14 mouse cellular contexts compared by ENCODE assay signal in genomic region chr7:144038741-144039140, GRCm38 (mm10). TPM values are rescaled to one million over a fixed set of nuclear protein-coding genes. Genes with fewer than 3 reads are reported as not detected.
A peak's percentile ranks its signal among the peaks of the same experiment; 100 is the strongest.
DNase-seq lines count a peak whose midpoint lies in the region; ATAC-seq and TF ChIP-seq lines count a peak whose summit lies in the region.
"Had no signal": no experiment of that assay in that cellular context is flagged by ENCODE, and none has a peak within 500 bp of the region (broad histone marks: within the 10 kb centered on the region; RNA-seq: fewer than 3 reads in every experiment).

No protein-coding gene starts in this region.

- H3K36me3 ChIP-seq in forebrain, embryonic 10.5 days (replicated peaks), result no peaks in the 10 kb centered on the region
- H3K36me3 ChIP-seq in forebrain, embryonic 11.5 days (ENCODE audit: control insufficient read depth, insufficient read depth, low read length), result no peaks in the 10 kb centered on the region
- no peaks in the 10 kb centered on the region for H3K36me3 ChIP-seq in liver, postnatal 0 days (replicated peaks; ENCODE audit: insufficient read depth, low read length)
- no peaks in the 10 kb centered on the region for H3K36me3 ChIP-seq in liver, embryonic 11.5 days (ENCODE audit: control insufficient read depth, insufficient read depth, low read length)
- H3K36me3 ChIP-seq in forebrain, postnatal 0 days (ENCODE audit: insufficient read depth), result no peaks in the 10 kb centered on the region
- no peaks in the 10 kb centered on the region for H3K36me3 ChIP-seq in myocyte (ENCODE audit: control insufficient read depth, insufficient read depth)
- H3K36me3 ChIP-seq: G1E; heart, embryonic 10.5 days; kidney, embryonic 15.5 days; liver, embryonic 13.5 days had no signal

- TF ChIP-seq POLR2A in myocyte (IDR thresholded peaks at IDR 0.05; ENCODE audit: insufficient read length, low read depth), result no peak

- 76% methylated on average over 8 of the region's 8 CpGs for WGBS in forebrain, embryonic 10.5 days
- WGBS in forebrain, embryonic 11.5 days, result 72% methylated on average over 8 of the region's 8 CpGs
- WGBS in liver, postnatal 0 days (ENCODE audit: insufficient replicate concordance), result 72% methylated on average over 8 of the region's 8 CpGs
- 79% methylated on average over 8 of the region's 8 CpGs for WGBS in liver, embryonic 11.5 days
- WGBS in forebrain, postnatal 0 days, result 31% methylated on average over 8 of the region's 8 CpGs

- ATAC-seq in forebrain, embryonic 11.5 days (replicated peaks; ENCODE audit: low FRiP score), result no peak
- ATAC-seq in liver, postnatal 0 days, result no peak
- no peak for ATAC-seq in liver, embryonic 11.5 days (replicated peaks; ENCODE audit: low FRiP score)
- peak; percentile 60 for ATAC-seq in forebrain, postnatal 0 days

- H3K4me1 ChIP-seq in forebrain, embryonic 10.5 days, result peaks cover 15% of the 10 kb centered on the region
- no peaks in the 10 kb centered on the region for H3K4me1 ChIP-seq in forebrain, embryonic 11.5 days (replicated peaks; ENCODE audit: control insufficient read depth, insufficient read depth, low read length)
- peaks cover 18% of the 10 kb centered on the region for H3K4me1 ChIP-seq in liver, postnatal 0 days (ENCODE audit: insufficient read depth)
- no peaks in the 10 kb centered on the region for H3K4me1 ChIP-seq in liver, embryonic 11.5 days (replicated peaks; ENCODE audit: control insufficient read depth, insufficient read depth, low read length)
- peaks cover 6% of the 10 kb centered on the region; the same call in 1 of the 2 replicates for H3K4me1 ChIP-seq in forebrain, postnatal 0 days (ENCODE audit: insufficient read depth)
- H3K4me1 ChIP-seq: kidney, embryonic 15.5 days had no signal

- H3K4me2 ChIP-seq in forebrain, embryonic 11.5 days (ENCODE audit: low read depth, low read length, severe bottlenecking), result no peak overlapping the region
- no peak overlapping the region for H3K4me2 ChIP-seq in liver, postnatal 0 days (ENCODE audit: low read depth, low read length)
- no peak overlapping the region for H3K4me2 ChIP-seq in liver, embryonic 11.5 days
- no peak overlapping the region for H3K4me2 ChIP-seq in forebrain, postnatal 0 days (ENCODE audit: low read depth)
- H3K4me2 ChIP-seq in myocyte (ENCODE audit: low read depth), result peak overlapping the region; percentile 13
- H3K4me2 ChIP-seq: kidney, embryonic 15.5 days; liver, embryonic 13.5 days had no signal

- no peak overlapping the region for H3ac ChIP-seq in myocyte (ENCODE audit: control insufficient read depth, insufficient read length)

- no peak overlapping the region for H3K4me3 ChIP-seq in forebrain, embryonic 10.5 days
- no peak overlapping the region for H3K4me3 ChIP-seq in forebrain, embryonic 11.5 days (ENCODE audit: low read depth, low read length)
- H3K4me3 ChIP-seq in liver, postnatal 0 days (ENCODE audit: low read depth, low read length), result no peak overlapping the region
- H3K4me3 ChIP-seq in liver, embryonic 11.5 days (ENCODE audit: low read depth, low read length), result no peak overlapping the region
- H3K4me3 ChIP-seq in forebrain, postnatal 0 days (ENCODE audit: low read depth, low read length), result no peak overlapping the region
- H3K4me3 ChIP-seq in myocyte, result no peak overlapping the region
- H3K4me3 ChIP-seq: heart, embryonic 10.5 days; kidney, embryonic 15.5 days; liver, embryonic 13.5 days had no signal

- H3K27ac ChIP-seq in forebrain, embryonic 10.5 days, result peak overlapping the region; percentile 67; the same call in 1 of the 2 replicates
- no peak overlapping the region for H3K27ac ChIP-seq in forebrain, embryonic 11.5 days (ENCODE audit: low read depth, low read length)
- peak overlapping the region; percentile 84 for H3K27ac ChIP-seq in liver, postnatal 0 days (ENCODE audit: low read depth)
- no peak overlapping the region for H3K27ac ChIP-seq in liver, embryonic 11.5 days (ENCODE audit: low read depth, low read length)
- peak overlapping the region; percentile 57 for H3K27ac ChIP-seq in forebrain, postnatal 0 days (ENCODE audit: low read depth, low read length)
- H3K27ac ChIP-seq: kidney, embryonic 15.5 days; liver, embryonic 13.5 days had no signal

- no peak for TF ChIP-seq EP300 in liver, postnatal 0 days (IDR thresholded peaks at IDR 0.05; ENCODE audit: low read depth)

- no peak for TF ChIP-seq CTCF in liver, postnatal 0 days (IDR thresholded peaks at IDR 0.05; ENCODE audit: low read depth)
- no peak for TF ChIP-seq CTCF in forebrain, postnatal 0 days (IDR thresholded peaks at IDR 0.05; ENCODE audit: low read depth)

- no peak for DNase-seq in forebrain, embryonic 10.5 days (ENCODE audit: extremely low spot score, low spot score)
- no peak for DNase-seq in forebrain, embryonic 11.5 days (ENCODE audit: low spot score)
- DNase-seq in liver, postnatal 0 days, result no peak
- no peak for DNase-seq in liver, embryonic 11.5 days (ENCODE audit: low spot score)
- DNase-seq in forebrain, postnatal 0 days, result peak; percentile 23
- DNase-seq in Muller cell, postnatal 12 days (ENCODE audit: inconsistent ontology term), result no peak
- DNase-seq in embryo, embryonic 10 days (ENCODE audit: low spot score), result no peak
- DNase-seq: liver, embryonic 13.5 days; thymus, adult 18-20 months had no signal

- H3K27me3 ChIP-seq in forebrain, embryonic 10.5 days (ENCODE audit: poor library complexity, severe bottlenecking), result no peaks in the 10 kb centered on the region
- no peaks in the 10 kb centered on the region for H3K27me3 ChIP-seq in forebrain, embryonic 11.5 days (ENCODE audit: control insufficient read depth, insufficient read depth, low read length)
- no peaks in the 10 kb centered on the region for H3K27me3 ChIP-seq in liver, postnatal 0 days (ENCODE audit: insufficient read depth, low read length)
- H3K27me3 ChIP-seq in liver, embryonic 11.5 days (replicated peaks; ENCODE audit: control insufficient read depth, insufficient read depth, low read length), result no peaks in the 10 kb centered on the region
- no peaks in the 10 kb centered on the region for H3K27me3 ChIP-seq in forebrain, postnatal 0 days (ENCODE audit: insufficient read depth, low read length)
- H3K27me3 ChIP-seq in myocyte (ENCODE audit: control insufficient read depth, insufficient read depth, insufficient read length), result no peaks in the 10 kb centered on the region
- H3K27me3 ChIP-seq: kidney, embryonic 15.5 days; liver, embryonic 13.5 days had no signal

- H3K9me3 ChIP-seq in forebrain, embryonic 10.5 days, result no peaks in the 10 kb centered on the region
- H3K9me3 ChIP-seq in forebrain, embryonic 11.5 days (ENCODE audit: control insufficient read depth, low read length), result no peaks in the 10 kb centered on the region
- no peaks in the 10 kb centered on the region for H3K9me3 ChIP-seq in liver, postnatal 0 days (ENCODE audit: low read length)
- no peaks in the 10 kb centered on the region for H3K9me3 ChIP-seq in liver, embryonic 11.5 days (ENCODE audit: control insufficient read depth, low read length)
- H3K9me3 ChIP-seq in forebrain, postnatal 0 days (ENCODE audit: low read length), result no peaks in the 10 kb centered on the region
- H3K9me3 ChIP-seq: G1E; heart, embryonic 10.5 days; kidney, embryonic 15.5 days; liver, embryonic 13.5 days had no signal

- no peak overlapping the region for H3K9ac ChIP-seq in forebrain, embryonic 11.5 days (ENCODE audit: low read length)
- H3K9ac ChIP-seq in liver, postnatal 0 days (replicated peaks), result no peak overlapping the region
- no peak overlapping the region for H3K9ac ChIP-seq in liver, embryonic 11.5 days (ENCODE audit: low read depth, low read length)
- H3K9ac ChIP-seq in forebrain, postnatal 0 days, result no peak overlapping the region
- H3K9ac ChIP-seq: kidney, embryonic 15.5 days; liver, embryonic 13.5 days had no signal

- H3K79me2 ChIP-seq in myocyte (ENCODE audit: control insufficient read depth, insufficient read depth), result no peaks in the 10 kb centered on the region

TF ChIP-seq in myocyte, 11 proteins besides CTCF, POLR2A, EP300 and RAD21:
- TF ChIP-seq POLR2AphosphoS2 (IDR thresholded peaks at IDR 0.05; ENCODE audit: insufficient read length, low read depth) (no peak), REST (IDR thresholded peaks at IDR 0.05; ENCODE audit: insufficient read depth, insufficient read length) (no peak), TCF3 (IDR thresholded peaks at IDR 0.05; ENCODE audit: insufficient read length, low read depth) (no peak), MAX (IDR thresholded peaks at IDR 0.05; ENCODE audit: low read depth) (no peak), E2F4 (IDR thresholded peaks at IDR 0.05; ENCODE audit: insufficient read depth) (no peak), TCF12 (IDR thresholded peaks at IDR 0.05; ENCODE audit: insufficient read depth, poor library complexity, severe bottlenecking) (no peak), MYOG (IDR thresholded peaks at IDR 0.05; ENCODE audit: control insufficient read depth in 1 of 3, insufficient read depth in 1 of 3, insufficient read length in 2 of 3, low read depth in 2 of 3) (no peak), SRF (IDR thresholded peaks at IDR 0.05; ENCODE audit: control insufficient read depth, insufficient read length, low read depth) (no peak)
TF ChIP-seq in myocyte: peak in this region for 0.

RNA-seq across cellular contexts. Expression of gene Shank2, which starts 37.0 kb away (rescaled TPM):
- 0.67 and 0.86 TPM in 2 replicates for polyA plus RNA-seq in forebrain, embryonic 10.5 days (2016; fragmentation: Nextera tagmentation; extraction: Ambion mirVana)
- polyA plus RNA-seq in forebrain, embryonic 11.5 days (2014; fragmentation: Nextera tagmentation; extraction: Ambion mirVana), result 2.2 TPM in 2 replicates
- 0.58 and 0.92 TPM in 2 replicates for polyA plus RNA-seq in liver, postnatal 0 days (2015; fragmentation: Nextera tagmentation; extraction: Ambion mirVana)
- 0.90 and 1.0 TPM in 2 replicates for polyA plus RNA-seq in liver, embryonic 11.5 days (2014; fragmentation: Nextera tagmentation; extraction: Ambion mirVana)
- 27.0 and 29.0 TPM in 2 replicates for total RNA-seq in forebrain, postnatal 0 days (2014; rRNA removed)
- 4.9 and 8.8 TPM in 2 replicates for polyA plus RNA-seq in forebrain, postnatal 0 days (2015; fragmentation: Nextera tagmentation; extraction: Ambion mirVana)
- polyA plus RNA-seq in myocyte (2012; fragmentation: generic; extraction: Trizol), result 0.07 TPM
- total RNA-seq: megakaryocyte progenitor cell, adult 5-6 weeks had no signal
- polyA plus RNA-seq: G1E had no signal

Comparison
In these comparisons a context has a peak if more than half of its experiments do, and no peak if none do; other contexts are left out.
1. H3K27ac ChIP-seq: peak in forebrain, embryonic 10.5 days (single experiment), liver, postnatal 0 days (single experiment) and forebrain, postnatal 0 days (single experiment); none in forebrain, embryonic 11.5 days (single experiment) and liver, embryonic 11.5 days (single experiment).